Mouse (Mus musculus): ENCODE results near the gene Zfp607b. TPM values are rescaled to one million over a fixed set of nuclear protein-coding genes. Genes with fewer than 3 reads are reported as not detected.

The Zfp607b gene
- polyA plus RNA-seq, 1 experiment from 2014 or later: 4.0 TPM

DNA sequence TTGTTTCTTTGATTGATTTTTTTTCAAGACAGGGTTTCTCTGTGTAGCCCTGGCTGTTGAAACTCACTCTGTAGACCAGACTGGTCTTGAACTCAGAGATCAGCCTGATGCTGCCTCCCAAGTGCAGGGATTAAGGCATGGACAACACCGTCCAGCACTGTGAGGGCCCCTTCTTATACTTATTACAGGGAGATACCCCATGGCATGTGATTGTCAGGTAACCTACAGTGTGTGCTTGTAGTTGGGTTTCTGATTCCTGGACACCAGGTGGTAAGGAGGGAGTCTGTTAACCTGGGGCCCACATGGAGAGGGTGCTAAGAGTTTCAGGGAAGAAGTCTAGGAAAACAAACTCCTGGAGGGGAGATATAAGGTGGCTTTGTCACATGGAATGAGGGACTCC, 2.1 kb upstream of the Zfp607b start:
- Histone ChIP-seq H3K27ac (no peak overlapping the region), H3K9me3 (no peaks in the 10 kb centered on the region), H3K27me3 (no peaks in the 10 kb centered on the region), H3K36me3 (no peaks in the 10 kb centered on the region), H3K4me2 (no peak overlapping the region), H3K9ac (no peak overlapping the region), H3K4me1 (peaks cover 7% of the 10 kb centered on the region; the same call in 1 of the 2 replicates), H3K4me3 (no peak overlapping the region)
- no peak for ATAC-seq (ENCODE audit: borderline replicate concordance, extremely low read depth, low FRiP score, low TSS enrichment)
- 90% methylated on average over 1 of the region's 1 CpGs for WGBS

DNA sequence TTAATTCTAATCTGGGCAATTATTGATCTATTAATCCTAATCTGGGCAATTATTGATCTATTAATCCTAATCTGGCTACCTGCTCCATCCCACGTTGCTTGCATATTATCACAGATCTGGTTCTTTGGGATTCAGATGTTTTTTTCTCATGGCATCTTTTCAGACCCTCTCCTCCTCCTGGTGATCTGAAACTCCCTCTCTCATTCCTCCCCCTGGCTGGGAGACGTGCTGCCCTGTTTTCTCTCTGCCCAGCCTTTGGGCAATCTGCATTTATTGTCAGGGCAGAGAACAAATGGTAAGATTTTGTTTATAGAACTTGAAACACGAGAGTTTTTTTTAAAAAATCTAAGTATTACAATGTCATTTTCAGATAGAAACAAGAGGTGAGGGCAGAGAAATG, 1.3 kb upstream of the Zfp607b start:
- peak overlapping the region; percentile 54; the same call in 1 of the 2 replicates for H3K4me3 ChIP-seq

DNA sequence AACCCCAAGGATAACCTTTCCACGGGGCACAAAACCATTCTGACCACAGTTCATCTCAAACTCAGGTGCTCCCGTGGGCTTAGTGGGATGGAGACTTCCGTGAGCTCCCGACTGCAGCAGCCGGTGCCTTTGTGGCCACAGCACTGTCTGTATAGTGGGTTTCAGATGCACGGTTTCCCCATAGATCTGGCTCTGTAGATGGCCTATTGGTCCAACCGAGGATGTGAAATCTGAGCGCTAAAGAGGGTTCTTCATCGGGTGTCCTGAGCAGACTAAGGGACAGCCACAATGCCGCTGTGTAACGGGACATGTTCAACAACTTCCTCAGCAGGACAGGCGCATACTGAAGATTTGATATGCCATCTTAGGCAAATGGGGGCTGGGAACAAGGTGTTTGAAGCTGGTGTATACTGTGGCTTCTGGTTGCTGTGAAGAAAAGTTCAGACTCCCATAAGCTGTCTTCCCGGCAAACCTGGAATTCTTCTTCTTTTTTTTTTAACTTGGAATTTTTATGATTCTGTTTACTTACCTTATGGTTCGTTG, 823 bp upstream of the Zfp607b start:
- H3K4me2 ChIP-seq: peak overlapping the region; percentile 76
- no peaks in the 10 kb centered on the region for H3K9me3 ChIP-seq
- peak overlapping the region; percentile 54 for H3K4me3 ChIP-seq
- peak overlapping the region; percentile 68 for H3K9ac ChIP-seq
- H3K4me1 ChIP-seq: peaks cover 7% of the 10 kb centered on the region; the same call in 1 of the 2 replicates
- ATAC-seq (ENCODE audit: borderline replicate concordance, extremely low read depth, low FRiP score, low TSS enrichment): no peak
- 29% methylated on average over 14 of the region's 14 CpGs for WGBS
- no peaks in the 10 kb centered on the region for H3K27me3 ChIP-seq
- peak overlapping the region; percentile 66 for H3K27ac ChIP-seq
- H3K36me3 ChIP-seq: no peaks in the 10 kb centered on the region

More for the DNA sequence above, 1.3 kb upstream of the Zfp607b start:
- peak overlapping the region; percentile 76; the same call in 1 of the 2 replicates for H3K4me2 ChIP-seq
- H3K27me3 ChIP-seq: no peaks in the 10 kb centered on the region
- H3K27ac ChIP-seq: no peak overlapping the region
- peaks cover 7% of the 10 kb centered on the region; the same call in 1 of the 2 replicates for H3K4me1 ChIP-seq
- ATAC-seq (ENCODE audit: borderline replicate concordance, extremely low read depth, low FRiP score, low TSS enrichment): no peak
- WGBS: 63% methylated on average over 3 of the region's 3 CpGs
- H3K9me3 ChIP-seq: no peaks in the 10 kb centered on the region
- no peaks in the 10 kb centered on the region for H3K36me3 ChIP-seq
- H3K9ac ChIP-seq: 0 out of 2 replicates have a peak overlapping the region, but pooled peaks have one; percentile 68

DNA sequence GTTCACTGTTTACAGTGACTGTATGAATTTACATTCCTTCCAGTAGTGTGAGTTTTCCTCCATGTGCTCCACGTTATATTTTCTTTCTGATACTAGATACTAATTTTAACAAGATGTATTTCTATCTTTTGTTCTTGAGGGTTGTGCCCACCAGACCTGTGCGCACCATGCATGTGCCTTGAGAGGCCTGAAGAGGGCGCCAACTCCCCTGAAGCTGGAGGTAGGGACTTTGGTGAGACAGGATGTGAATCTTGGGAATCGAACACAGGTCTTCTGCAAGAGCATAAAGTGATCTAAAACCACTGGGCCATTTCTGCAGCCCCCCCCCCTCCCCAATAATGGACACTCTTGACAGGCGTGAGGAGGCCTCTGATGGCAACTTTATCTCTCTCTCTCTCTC, 1.9 kb downstream of the Zfp607b start:
- Histone ChIP-seq H3K4me2 (no peak overlapping the region), H3K27me3 (no peaks in the 10 kb centered on the region), H3K27ac (no peak overlapping the region), H3K4me1 (peaks cover 7% of the 10 kb centered on the region; the same call in 1 of the 2 replicates), H3K4me3 (no peak overlapping the region), H3K9me3 (no peaks in the 10 kb centered on the region), H3K36me3 (no peaks in the 10 kb centered on the region), H3K9ac (no peak overlapping the region)
- 40% methylated on average over 5 of the region's 5 CpGs for WGBS
- no peak for ATAC-seq (ENCODE audit: borderline replicate concordance, extremely low read depth, low FRiP score, low TSS enrichment)

DNA sequence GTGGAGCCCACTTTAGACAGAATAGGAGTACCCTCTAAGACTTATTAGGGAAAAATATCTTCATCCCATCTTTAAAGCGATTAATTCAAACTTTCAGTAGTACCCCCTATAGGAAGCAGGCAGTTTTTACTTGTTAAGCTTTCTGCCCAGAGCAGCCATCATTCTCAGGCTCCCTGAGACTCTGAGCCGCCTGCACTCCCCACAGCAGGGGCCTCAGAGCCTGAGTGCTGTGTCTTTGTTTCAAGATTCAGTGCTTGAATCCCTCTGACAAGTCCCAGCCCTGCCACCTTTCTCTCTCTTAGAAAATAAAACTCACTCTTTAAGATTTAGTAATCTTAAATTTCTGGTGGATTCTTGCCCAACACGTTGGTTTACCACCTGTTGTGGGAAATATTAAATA, 7.6 kb downstream of the Zfp607b start:
- WGBS: 44% methylated on average over 3 of the region's 3 CpGs
- Histone ChIP-seq H3K4me3 (no peak overlapping the region), H3K27me3 (no peaks in the 10 kb centered on the region)

DNA sequence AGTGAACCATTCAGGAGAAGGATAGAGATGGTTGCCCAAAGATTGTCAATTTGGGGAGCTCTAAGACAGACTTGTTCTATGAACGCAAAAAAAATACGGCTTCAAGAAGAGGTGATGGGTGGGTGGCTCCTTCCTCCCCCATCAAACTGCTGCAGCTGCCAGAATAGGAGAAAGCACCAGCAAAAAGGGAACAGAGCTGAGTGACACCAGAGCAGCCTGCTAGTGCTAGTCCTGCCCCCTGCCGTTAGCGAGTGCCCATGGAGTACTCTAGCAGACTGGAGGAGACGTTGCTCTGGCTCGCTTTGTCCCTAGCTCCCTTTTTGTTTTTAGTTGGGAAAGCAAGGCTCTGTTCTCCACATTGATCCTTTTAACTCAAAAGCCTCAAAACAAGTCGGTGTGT, 21.3 kb downstream of the Zfp607b start:
- WGBS: 85% methylated on average over 7 of the region's 7 CpGs
- no peak overlapping the region for H3K9ac ChIP-seq
- no peak overlapping the region for H3K4me3 ChIP-seq
- no peak overlapping the region for H3K27ac ChIP-seq
- no peak overlapping the region for H3K4me2 ChIP-seq
- H3K4me1 ChIP-seq: no peaks in the 10 kb centered on the region
- ATAC-seq (ENCODE audit: borderline replicate concordance, extremely low read depth, low FRiP score, low TSS enrichment): no peak
- H3K36me3 ChIP-seq: no peaks in the 10 kb centered on the region
- no peaks in the 10 kb centered on the region for H3K27me3 ChIP-seq
- H3K9me3 ChIP-seq: no peaks in the 10 kb centered on the region

More for the DNA sequence above, 7.6 kb downstream of the Zfp607b start:
- no peaks in the 10 kb centered on the region for H3K9me3 ChIP-seq
- no peak overlapping the region for H3K9ac ChIP-seq
- no peak for ATAC-seq (ENCODE audit: borderline replicate concordance, extremely low read depth, low FRiP score, low TSS enrichment)
- no peak overlapping the region for H3K4me2 ChIP-seq
- no peaks in the 10 kb centered on the region for H3K4me1 ChIP-seq
- no peak overlapping the region for H3K27ac ChIP-seq
- no peaks in the 10 kb centered on the region for H3K36me3 ChIP-seq

DNA sequence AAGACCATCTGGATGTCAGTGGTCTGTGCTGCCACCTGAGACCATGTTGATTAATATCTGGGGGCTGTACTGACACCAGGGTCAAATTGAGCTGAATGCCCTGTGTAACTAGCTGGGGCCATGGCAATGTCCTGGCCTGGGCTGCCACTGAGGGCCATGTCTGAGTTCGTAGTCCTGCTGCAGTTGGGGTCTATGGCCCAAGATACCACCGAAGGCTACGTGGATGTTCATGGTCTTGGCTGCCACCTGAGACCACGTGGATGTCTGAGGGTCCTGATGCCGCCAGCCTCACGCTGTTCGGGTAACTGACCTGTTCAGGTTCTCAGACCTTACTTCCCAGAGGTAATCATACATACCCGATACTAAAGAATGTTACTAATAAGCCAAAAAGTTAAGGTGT, 32.8 kb downstream of the Zfp607b start:
- no peak overlapping the region for H3K27ac ChIP-seq
- no peaks in the 10 kb centered on the region for H3K36me3 ChIP-seq
- no peak overlapping the region for H3K4me3 ChIP-seq
- no peaks in the 10 kb centered on the region for H3K9me3 ChIP-seq
- 90% methylated on average over 8 of the region's 8 CpGs for WGBS
- no peak overlapping the region for H3K4me2 ChIP-seq
- no peak overlapping the region for H3K9ac ChIP-seq
- H3K27me3 ChIP-seq: no peaks in the 10 kb centered on the region
- no peak for ATAC-seq (ENCODE audit: borderline replicate concordance, extremely low read depth, low FRiP score, low TSS enrichment)
- no peaks in the 10 kb centered on the region for H3K4me1 ChIP-seq

DNA sequence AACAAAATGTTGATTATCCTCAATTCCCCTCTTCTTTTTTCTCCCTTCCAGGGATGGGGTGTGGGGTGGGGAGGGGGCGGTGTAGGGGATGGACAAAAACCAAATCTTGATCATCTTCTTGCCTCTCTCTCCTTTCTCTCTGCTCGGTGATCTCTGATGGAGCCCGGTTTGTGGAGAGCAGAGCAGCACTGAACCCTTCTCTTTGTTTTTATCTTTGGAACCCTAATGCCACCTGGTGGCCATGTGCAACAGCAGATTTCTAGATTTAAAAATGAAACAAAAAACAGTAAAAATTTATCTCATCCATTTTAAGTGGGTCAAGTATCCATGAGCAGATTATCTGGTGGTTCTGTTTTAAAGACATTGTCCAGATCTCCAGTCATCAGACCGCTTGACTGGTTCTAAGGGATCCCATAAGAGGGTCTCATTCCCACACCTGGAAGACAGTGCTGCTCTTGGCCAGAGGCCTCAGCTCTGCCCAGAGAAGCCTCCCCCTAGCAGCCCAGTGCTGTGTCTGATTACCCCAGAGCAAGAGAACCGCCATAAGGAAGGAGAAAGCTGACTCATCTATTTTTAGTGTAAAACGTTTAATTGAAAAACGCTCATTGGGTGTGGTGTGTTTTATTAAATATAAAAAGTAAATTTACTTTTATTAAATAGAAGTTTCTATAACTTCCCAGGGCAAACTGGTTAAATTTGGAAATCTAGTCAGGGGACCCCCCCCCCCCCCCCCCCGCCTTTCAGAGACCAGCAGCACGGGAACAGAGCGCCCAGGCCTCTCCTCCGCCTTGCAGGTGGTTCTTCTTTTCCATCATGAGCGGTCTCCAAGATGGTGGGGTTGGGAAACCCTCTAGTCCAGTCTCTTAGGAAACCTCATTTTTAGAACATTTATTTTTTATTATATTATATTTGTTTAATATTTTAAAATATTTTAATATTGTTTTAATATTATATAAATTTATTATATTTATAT, 36.7 kb downstream of the Zfp607b start:
- H3K27me3 ChIP-seq: no peaks in the 10 kb centered on the region
- no peak overlapping the region for H3K4me3 ChIP-seq
- no peaks in the 10 kb centered on the region for H3K9me3 ChIP-seq
- no peaks in the 10 kb centered on the region for H3K4me1 ChIP-seq
- no peak overlapping the region for H3K27ac ChIP-seq
- 44% methylated on average over 12 of the region's 12 CpGs for WGBS
- no peak overlapping the region for H3K9ac ChIP-seq
- no peaks in the 10 kb centered on the region for H3K36me3 ChIP-seq
- ATAC-seq (ENCODE audit: borderline replicate concordance, extremely low read depth, low FRiP score, low TSS enrichment): peak; percentile 55; the same call in 1 of the 2 replicates
- H3K4me2 ChIP-seq: no peak overlapping the region

DNA sequence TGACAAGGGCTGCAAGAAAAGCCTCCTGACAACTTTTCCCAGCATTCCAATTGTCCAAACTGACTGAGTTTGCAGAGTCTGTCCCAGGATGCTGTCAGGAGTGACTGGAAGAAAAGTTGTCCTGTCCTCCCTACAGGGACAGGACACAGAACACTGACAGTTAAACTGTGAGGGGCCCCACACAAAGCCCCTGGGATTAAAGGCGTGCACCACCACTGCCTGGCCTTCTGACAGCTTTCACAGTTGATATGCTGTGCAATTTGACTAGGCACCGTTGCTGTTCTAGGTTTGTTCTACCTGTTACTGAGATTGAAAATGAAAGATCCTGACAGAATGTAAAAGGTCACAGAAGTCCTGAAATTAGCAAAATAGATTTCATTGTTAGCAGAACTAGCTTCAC, 38.3 kb downstream of the Zfp607b start:
- Histone ChIP-seq H3K27ac (no peak overlapping the region), H3K4me1 (peaks cover 6% of the 10 kb centered on the region; the same call in 1 of the 2 replicates), H3K36me3 (no peaks in the 10 kb centered on the region), H3K9me3 (no peaks in the 10 kb centered on the region), H3K4me2 (no peak overlapping the region), H3K4me3 (no peak overlapping the region), H3K9ac (no peak overlapping the region), H3K27me3 (no peaks in the 10 kb centered on the region)
- 56% methylated on average over 2 of the region's 2 CpGs for WGBS
- ATAC-seq (ENCODE audit: borderline replicate concordance, extremely low read depth, low FRiP score, low TSS enrichment): no peak

DNA sequence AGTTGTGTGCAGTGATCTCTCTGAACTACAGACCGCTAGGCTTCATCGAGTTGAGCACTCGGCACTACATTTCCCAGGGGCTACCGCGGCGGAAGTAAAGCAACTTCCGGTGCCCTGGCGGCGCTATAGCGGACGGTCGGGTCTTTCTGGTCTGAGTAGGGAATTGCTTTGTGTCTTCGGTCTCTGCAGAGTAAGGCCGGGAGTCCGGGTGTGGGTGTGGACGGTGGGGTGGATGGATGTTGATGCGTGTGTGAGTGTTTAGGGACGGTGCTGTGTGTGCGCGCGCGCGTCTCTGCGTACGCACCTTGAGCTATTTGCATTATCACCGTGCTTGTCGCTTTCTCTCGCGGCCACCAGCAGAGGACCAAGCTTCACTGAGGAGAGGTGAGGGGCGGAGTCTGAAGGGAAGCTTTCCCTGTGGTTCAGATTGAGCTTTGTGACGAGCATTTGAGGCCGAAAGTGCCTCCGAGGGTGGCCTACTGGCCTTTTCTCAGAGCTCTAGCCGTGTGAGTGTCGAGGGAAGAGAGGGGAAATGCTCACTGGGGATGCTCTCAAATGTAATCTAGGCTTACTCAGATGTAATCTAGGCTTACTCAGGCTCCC, 42.2 kb downstream of the Zfp607b start, which contains the start of gene Zfp60:
TSS of gene Zfp60 (plus strand) at position 109 of the 603 bp plus-strand sequence.
- ATAC-seq (ENCODE audit: borderline replicate concordance, extremely low read depth, low FRiP score, low TSS enrichment): peak; percentile 92
- under 1% methylated on average over 35 of the region's 35 CpGs for WGBS

DNA sequence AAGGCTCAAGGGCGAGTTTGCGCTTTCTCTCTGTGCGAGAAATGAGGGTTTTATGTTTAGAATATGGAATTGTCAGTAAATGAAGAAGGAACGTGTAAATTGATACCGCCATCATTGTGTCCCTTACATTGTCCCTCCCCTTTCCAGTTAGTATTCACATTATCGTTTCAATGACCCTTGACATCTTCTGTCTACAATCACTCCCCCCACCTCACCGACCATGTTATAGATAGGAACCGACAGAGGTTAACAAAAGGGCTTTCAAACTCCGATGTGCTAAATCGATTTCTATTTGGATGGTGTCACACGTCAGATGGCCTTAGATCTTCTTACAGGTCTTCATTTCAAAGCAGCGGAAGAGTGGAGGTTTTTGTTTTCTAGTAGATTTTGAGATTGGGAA, 42.8 kb downstream of the Zfp607b start:
- Histone ChIP-seq H3K27me3 (no peaks in the 10 kb centered on the region), H3K9me3 (no peaks in the 10 kb centered on the region), H3K27ac (peak overlapping the region; percentile 93), H3K36me3 (no peaks in the 10 kb centered on the region), H3K4me3 (peak overlapping the region; percentile 76), H3K4me2 (peak overlapping the region; percentile 66), H3K9ac (peak overlapping the region; percentile 83), H3K4me1 (peaks cover 13% of the 10 kb centered on the region; the same call in 1 of the 2 replicates)
- WGBS: 4% methylated on average over 12 of the region's 12 CpGs
- ATAC-seq (ENCODE audit: borderline replicate concordance, extremely low read depth, low FRiP score, low TSS enrichment): no peak

More for the DNA sequence above, 42.2 kb downstream of the Zfp607b start, which contains the start of gene Zfp60:
- H3K36me3 ChIP-seq: no peaks in the 10 kb centered on the region
- no peaks in the 10 kb centered on the region for H3K27me3 ChIP-seq
- peak within 1 kb of the TSS; percentile 83 for H3K9ac ChIP-seq
- H3K27ac ChIP-seq: peak within 1 kb of the TSS; percentile 93
- H3K4me2 ChIP-seq: peak within 1 kb of the TSS; percentile 66
- peaks cover 13% of the 10 kb centered on the region; the same call in 1 of the 2 replicates for H3K4me1 ChIP-seq
- peak within 1 kb of the TSS; percentile 76 for H3K4me3 ChIP-seq
- H3K9me3 ChIP-seq: no peaks in the 10 kb centered on the region
